Mouse (Mus musculus): Measurements from ENCODE around the gene Prdm16.

Gene Prdm16

DNA sequence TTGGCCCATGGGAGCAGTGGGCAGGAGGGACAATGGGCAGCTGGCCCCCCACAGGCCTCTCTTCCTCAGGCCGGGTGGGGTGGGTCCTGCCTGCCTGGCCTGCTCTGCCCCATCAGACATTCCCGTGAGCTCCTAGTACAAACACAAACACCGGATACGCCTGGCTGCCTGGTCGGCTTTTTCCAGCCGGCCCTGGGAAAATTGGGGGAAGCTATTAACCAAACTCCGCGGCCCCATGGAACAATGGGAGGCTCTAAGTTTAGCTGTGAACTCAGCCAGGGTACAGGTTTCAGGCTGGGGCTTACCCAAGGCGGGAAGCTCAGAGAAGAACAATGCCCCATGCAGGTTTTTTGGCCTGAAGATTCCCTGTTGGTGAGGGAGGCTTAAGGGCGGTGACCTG lies 300.0 kb downstream of the Prdm16 start:
- no peak for DNase-seq (ENCODE audit: low read depth, low spot score)

DNA sequence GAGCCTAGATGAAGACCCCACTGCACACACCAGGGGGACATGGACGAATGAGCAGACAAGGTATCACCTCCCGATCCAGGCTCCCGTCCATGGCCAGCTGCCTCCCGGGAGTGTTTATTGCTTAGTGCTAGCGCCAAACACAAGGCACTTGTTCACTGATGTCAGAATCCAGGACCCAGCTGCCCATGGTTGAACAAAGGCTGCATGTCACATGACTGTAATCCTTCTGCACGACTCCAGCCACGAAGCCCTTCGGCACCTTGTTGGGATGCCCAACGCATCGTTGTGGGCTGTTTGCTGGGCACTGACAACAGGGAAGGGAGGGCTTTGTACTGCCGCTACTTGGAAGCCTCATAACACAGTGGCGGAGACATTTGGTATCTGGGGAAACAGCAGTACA lies 300.9 kb downstream of the Prdm16 start, which contains the start of gene B230104I21Rik:
Gene B230104I21Rik (plus strand): TSS at position 367 of the 400 bp plus-strand sequence.
- DNase-seq (ENCODE audit: low read depth, low spot score): no peak

DNA sequence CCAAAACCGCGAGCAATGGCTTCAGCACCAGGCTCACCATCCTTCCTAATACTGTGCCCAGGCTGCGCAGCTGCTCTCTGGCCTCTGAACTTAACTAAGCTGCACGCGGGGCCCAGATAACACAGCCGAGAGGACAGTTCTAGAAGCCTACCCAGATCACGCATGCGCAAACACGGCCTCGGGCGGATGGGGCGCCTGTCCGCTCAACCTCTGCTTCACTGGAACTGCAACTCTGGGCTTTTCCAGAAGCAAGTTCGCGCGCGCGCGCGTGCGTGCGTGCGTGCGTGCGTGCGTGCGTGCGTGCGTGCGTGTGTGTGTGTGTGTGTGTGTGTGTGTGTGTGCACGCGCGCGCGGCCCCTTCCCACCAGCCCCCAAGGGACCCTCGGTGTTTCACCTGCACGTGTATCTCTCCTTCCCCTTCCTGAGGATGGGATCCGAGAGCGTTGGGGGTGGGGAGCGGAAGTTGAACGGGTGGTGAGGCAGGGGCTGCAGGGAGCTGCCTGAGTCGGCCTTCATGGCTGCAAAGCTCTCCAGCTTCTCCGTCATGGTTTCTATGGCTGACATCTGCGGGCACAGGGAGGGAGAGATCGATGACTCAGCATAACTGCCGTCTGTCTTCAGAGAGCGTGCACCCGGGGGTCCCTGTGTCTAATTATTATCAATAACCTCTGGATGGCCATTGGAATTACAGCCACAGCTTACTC lies 301.8 kb downstream of the Prdm16 start:
- no peak for DNase-seq (ENCODE audit: low read depth, low spot score)

DNA sequence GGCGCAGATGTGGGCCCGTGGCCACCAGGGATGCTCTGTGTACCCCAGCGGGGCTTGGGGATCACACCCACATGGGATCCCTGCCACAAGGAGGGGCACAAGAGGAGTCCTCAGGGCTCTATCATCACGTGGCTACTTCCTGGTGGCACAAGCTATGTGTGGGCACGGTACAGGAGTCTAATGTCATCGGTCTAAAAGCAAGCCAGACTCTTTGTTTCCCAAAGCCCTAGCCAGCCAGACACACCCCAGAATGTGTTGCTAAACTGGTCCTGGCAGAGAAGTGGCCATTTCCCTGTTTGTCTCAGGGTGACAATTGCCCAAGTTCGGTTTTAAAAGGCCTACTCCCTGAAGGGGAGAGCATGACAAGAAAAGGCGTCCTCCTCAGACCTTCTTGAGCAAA lies 303.4 kb downstream of the Prdm16 start:
- no peak for DNase-seq (ENCODE audit: low read depth, low spot score)

DNA sequence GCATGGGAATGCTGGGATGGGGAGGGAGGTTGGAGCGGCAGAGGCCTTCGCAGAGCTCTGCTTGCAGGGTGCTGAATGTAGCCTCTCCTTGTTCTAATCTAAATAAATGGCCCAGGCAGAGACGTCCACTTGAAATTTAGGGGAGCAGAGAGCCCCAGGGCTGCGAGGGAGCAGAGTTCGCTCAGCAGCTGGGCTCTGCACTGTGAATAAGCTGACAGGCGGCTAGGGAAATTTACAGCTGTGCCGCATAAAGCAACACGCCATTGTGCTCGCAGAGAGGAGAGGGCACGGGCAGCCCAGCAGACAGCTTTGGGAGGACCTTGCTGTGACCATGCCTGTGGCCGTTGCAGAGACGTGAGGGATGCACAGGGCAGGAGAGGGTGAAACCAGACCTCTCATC lies 305.4 kb downstream of the Prdm16 start:
- DNase-seq (ENCODE audit: low read depth, low spot score): no peak

DNA sequence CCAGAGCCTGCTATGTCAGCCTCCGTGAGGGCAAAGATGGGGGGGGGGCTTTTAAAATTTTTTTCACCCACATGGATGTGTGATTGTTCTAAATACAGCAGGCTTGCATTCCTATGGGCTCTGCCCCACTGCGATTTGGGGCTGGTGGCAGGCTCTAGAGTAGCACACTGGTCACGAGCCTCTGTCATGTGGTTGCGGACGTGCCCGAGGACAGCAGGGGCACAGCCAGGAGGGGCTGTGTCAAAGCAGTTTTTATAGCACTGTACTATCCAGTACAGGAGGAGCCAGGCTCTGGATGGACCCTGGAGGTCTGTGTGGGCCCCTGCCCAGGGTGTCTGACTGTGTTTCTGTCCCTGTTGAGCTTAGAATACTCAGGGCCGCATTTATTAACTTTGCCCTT lies 306.7 kb downstream of the Prdm16 start:
- DNase-seq (ENCODE audit: low read depth, low spot score): no peak

DNA sequence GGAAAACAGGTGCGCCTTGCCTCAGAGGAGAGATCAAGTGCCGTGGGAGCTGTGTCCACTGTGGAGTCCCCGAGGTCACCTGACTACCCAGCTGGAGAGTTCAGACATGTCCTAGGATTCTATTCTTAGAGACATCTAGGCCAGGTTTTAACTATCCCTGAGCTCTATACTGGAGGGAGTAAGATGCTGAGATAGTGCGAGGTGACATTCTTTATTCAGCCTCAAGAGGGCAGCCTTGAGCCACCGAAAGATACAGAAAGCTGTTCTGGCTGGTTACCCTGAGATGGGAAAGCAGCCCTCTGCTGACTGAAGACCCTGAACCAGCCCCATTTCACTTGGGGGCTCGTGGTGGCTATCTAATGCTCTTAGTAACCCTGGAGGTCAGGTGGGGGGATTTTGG lies 307.8 kb downstream of the Prdm16 start:
- peak; percentile 73 for DNase-seq (ENCODE audit: low read depth, low spot score)

DNA sequence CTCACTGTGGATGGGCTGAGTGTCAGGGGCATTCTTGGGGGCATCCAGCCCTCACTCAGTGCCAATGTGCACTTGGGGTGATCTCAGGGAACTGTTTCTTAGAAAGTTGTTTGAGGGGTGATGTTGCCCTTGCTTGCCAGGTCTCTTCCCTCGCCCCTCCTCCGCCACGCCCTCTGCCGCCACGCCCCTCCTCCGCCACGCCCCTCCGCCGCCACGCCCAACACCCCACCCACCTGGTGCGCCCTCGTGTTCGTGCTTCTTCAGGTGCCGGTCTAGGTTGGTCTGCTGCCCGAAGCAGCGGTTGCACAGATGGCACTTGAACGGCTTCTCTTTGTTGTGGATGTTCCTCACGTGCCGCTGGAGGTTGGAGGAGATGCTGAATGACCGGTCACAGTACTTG lies 308.2 kb downstream of the Prdm16 start:
- no peak for DNase-seq (ENCODE audit: low read depth, low spot score)

DNA sequence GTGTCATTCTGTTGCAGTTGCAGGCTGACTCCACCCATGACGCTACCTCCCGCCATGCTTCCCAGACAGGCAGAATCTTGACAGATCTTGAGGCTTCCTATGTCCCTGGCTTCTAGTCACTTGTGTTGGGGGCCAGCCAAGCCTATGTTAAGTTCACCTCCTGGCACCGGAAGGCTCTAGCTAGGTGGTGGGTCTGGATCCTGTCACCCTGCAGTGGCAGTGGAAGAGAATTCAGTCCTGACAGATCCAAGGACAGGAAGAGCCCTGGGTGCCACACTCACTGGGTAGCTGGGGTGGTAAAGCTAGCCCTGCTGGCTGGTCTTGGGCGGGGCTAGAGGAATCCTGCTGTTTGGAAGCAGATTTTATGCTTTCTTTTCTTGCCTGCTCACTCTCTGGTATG lies 311.3 kb downstream of the Prdm16 start:
- DNase-seq (ENCODE audit: low read depth, low spot score): no peak

DNA sequence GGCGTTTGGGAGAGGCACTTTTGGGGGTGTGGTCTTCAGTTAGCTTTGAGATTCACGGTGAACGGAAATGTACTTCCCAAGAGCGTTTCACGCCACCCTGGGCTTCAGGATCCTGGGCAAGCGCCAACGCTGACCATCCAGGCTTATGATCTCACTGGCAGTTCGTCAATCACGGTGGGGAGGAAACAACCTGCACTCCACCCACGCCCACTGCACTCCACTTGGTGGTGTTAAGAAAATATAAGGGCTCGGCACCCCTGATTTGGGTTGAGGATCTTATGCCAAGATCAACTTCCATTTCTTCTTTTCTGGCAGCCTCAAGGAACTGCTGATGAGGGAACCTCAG lies 323.1 kb downstream of the Prdm16 start:
- no peak for DNase-seq (ENCODE audit: low read depth, low spot score)

DNA sequence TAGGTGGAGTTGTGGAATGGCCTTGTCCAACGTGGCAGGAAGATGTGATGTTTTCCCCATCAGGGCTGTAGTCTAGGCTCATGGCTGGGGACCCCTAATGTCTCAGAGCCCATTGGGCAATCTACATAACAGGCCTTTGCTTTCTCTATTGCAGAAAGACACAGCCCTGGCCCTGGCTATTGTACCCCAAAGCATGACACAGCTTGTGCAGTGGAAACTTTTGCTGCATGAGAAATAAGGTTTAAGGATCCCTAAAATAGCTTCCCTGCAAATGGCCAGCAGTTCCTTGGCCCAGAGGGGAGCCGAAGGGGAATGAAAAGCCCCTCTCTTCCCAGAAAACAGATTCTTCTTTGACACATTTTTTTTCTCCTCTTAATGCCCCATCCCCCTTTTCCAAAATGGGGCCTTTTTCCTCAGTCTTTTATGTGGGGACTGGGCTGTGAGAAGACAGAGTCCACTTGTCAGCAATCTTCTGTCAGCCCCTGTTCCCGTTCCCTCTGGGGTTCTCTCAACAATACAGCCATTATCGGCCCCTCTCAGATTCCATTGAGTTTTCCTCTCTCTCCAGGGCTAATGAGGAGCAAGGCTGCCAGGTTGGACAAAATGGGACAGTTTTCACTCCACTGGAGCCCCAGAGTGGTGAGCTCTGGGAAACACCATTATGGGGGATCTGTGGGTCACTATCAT lies 323.6 kb downstream of the Prdm16 start:
- no peak for DNase-seq (ENCODE audit: low read depth, low spot score)

DNA sequence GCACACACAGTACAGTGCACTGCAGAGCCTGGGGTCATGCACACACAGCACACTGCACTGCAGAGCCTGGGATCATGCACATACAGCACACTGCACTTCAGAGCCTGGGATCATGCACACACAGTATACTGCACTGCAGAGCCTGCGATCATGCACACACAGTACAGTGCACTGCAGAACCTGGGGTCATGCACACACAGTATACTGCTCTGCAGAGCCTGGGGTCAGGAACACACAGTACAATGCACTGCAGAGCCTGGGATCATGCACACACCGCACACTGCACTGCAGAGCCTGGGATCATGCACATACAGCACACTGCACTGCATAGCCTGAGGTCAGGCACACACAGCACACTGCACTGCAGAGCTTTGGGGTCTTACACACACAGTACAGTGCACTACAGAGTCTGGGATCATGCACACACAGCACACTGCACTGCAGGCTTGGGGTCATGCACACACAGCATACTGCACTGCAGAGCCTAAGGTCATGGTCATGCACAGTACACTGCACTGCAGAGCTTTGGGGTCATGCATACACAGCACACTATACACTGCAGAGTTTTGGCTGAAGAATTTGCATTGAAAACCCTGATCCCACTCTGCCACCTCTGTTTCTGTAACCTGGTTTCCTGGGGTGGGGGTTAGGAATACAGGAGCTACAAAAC lies 324.4 kb downstream of the Prdm16 start:
- DNase-seq (ENCODE audit: low read depth, low spot score): no peak

DNA sequence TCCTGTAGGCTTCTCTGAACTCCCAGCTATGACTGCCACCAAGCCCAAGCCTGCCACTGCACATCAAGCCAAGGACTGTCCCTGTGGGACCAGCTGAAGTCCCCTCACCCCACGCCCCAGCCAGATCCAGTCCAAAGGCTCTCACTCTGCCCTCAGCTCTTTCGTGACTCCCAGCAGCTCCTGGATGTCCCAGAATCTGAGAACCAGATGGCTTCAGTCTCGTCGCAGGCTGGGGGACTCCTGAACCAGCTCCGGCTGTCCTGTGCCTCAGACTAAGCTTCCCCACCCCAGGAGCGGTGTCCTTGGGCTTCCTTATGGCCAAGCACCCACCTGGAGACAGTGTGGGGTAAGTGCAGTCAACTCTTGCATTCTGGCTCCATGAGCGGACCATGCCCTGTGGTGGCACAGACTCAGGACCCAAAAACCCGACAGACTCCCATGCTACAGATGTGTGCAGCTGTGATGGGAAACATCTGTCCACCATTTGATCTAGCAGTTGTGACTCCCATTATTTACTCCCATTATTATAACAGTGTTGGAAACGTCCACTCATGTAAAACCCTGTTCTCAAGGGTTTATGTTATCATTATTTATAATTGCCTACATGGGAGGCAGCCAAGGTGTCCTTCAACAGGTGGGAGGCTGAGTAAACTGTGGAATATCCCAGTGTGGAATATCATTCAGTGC lies 326.0 kb downstream of the Prdm16 start:
- DNase-seq (ENCODE audit: low read depth, low spot score): no peak

DNA sequence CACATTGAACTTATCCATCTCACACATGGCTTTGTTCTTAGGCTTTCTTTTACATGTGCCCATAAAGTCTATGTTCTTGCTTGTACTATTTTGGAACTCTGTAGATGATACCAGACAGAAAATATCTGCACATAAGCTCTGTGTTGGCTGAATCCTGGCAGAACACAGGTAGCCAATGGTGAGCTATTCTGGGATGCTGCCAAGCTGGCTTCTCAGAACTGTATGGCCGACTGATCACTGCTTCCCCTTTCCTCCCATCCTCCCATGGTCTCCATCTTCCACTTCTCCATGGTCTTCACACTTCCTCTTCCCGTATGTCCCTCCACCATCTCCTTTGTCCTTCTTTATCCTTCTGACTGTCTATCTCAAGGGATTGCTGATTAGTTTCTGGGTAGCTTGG lies 327.5 kb downstream of the Prdm16 start:
- no peak for DNase-seq (ENCODE audit: low read depth, low spot score)

DNA sequence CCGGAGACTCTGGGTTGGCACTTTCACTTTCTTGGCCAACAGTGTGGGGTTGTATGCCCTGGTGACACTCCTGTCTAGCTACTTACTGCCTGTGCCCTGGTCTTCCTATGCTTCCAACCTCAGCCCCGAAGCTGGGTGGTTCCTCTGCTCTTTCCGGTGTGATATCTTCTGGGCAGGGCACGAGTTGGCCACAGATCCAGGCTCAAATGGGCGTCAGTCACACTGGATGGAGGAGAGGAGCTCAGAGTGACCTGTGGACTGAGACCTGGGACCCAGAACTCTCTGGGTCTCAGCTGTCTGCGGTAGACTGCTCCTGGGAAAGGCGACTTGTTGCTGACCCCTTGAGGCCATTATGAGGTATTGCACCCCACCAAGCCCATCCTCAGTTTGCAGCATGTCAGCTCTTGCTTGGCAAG lies 335.2 kb downstream of the Prdm16 start, which contains the start of gene Arhgef16:
Gene Arhgef16 (minus strand): TSS at position 211 of the 416 bp plus-strand sequence.
- DNase-seq (ENCODE audit: low read depth, low spot score): peak; percentile 62

DNA sequence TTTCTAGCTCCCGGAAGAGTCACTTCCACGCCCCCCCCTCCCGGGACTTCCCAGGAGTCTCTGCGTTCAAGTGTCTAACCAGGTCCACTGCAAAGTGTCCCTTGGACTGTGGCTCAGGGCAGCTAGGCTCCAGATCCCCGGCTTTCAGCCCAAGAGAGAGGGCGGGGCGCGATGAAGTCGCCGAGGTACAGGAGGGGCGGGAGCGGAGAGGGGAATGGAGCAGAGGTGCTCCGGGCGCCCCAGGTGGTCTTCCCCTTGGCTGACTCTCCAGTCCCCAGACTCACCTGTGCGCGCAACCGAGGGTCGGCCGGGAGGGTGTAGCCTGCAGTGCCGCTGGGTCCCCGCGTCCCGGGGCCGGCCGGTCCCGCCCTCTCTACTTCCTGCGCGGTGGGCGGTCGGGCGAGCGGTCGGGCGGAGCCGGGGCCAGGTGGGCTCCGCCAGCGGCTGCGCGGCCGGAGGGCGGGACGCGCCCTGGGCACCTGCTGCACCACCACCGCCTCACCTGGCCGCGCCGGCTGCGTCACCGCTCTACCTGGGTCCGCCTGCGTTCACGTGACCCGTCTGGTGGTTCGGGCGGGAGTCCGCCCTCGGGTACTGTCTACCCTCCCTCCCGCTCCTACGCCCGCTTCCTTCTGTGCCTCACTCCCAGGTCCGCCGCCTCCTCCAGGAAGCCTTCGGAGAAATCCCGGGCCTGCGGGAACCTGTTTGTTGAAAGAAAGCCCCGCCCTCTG lies 337.0 kb downstream of the Prdm16 start:
- DNase-seq (ENCODE audit: low read depth, low spot score): no peak

DNA sequence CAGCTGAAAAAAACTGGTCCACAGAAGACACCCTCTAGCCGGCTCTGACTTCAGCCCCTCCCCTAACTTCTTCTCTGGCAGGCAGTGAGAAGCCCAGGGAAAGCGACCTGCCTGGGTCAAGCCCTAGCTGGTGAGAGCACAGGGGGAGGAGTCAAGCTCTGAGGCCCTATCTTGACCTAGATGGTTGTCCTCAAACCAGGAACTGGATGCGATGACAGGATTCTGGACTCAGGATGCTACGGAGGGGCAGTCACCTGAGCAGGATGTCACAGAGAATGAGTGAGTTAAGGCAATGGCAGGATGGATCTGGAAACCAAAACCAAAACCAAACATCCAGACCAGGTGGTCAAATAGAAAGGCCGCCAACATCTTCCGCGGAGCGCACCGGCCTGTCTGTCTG lies 338.9 kb downstream of the Prdm16 start:
- no peak for DNase-seq (ENCODE audit: low read depth, low spot score)

DNA sequence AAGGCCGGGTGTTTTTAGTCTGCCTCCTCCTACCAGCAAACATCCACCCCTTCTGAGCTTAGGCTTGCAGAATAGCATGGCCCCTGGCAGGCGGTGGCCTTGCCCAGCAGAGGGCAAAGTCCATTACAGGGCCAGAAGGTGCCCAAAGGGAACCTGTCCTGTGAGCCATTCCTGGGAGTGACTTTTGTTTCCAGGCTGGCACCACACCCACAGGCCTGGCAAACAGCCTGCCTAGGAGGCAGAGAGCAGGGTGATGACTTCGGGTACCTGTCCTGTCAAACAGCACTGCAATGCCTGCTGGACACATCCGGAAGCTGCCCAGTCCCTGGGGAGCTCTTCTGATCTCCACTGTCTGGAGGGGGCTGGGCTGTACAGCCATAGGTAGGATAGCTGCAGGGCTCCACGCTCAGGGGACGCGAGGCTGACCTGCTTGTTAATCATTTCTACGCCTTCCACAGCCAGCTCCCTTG lies 342.4 kb downstream of the Prdm16 start:
- no peak for DNase-seq (ENCODE audit: low read depth, low spot score)

DNA sequence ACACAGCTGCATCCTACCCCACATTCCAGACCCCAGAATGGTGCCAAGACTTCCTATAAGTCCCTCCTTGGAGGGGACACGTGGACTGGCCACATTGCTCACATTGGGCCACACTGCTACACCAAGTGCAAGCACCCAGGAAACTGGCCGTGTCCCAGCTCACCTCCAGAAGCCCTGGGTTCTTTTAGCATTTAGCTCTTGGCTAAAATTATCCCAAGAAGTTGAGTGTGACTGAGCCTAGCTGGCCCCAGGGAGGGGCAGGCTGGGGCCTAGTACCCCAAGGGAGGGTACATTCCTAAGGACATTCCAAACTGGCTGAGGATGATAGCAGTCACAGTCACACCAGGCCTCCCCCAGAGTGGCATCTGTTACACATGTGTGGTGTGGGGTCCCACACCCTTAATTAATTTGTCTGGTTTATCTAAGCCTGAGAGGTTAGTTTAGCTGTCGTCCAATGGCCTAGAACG lies 342.9 kb downstream of the Prdm16 start:
- no peak for DNase-seq (ENCODE audit: low read depth, low spot score)

DNA sequence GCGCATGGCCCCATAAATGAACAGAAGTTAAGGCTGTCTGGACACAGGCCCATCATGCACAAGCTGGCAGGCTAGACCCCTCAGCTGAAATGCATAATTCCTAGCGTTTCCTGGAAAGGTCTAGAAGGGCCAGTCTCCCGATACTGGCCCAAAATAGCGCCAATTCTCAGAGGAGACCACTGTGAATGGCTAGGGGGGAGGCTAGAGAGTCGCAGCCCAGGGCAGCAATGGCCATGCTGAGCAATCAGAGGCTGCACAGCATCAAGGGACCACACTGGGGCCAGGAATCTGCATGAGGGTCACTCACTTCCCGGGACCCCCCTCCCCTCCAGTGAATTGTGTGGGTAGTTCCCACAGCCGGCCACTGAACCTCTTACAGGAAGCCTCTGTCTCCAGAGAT lies 353.0 kb downstream of the Prdm16 start:
- no peak for DNase-seq (ENCODE audit: low read depth, low spot score)

DNA sequence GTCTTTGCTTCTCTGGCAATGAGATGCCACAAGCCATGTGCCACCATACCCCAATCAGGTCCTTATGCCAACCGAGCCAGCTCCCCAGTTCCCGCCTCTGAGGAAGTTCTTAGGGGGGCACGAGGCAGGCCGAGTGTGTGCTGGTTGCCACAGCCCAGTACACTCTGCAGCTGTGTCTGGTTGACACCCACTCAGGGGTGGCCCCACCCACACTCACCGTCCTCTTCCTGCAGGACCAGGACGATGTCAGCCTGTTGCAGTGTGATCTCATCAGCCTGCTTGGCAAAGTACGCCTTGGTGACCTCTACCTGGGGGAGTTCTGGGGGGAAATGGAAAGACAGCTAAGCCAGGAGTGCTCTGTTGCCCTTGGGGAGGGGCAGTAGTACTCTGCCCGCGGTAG lies 357.2 kb downstream of the Prdm16 start:
- DNase-seq (ENCODE audit: low read depth, low spot score): no peak

All from 3T3-L1 (cell line).